Mouse (Mus musculus) G1E-ER4 (cell line): ENCODE results near the gene Cdpf1. TPM values are rescaled to one million over a fixed set of nuclear protein-coding genes. Genes with fewer than 3 reads are reported as not detected.

Source experiments
- GATA1 ChIP-seq: IDR thresholded peaks from one replicate; pipeline ENCODE4 v1.8.0; 2012; ENCODE audit warnings: low read length, inconsistent platforms
- polyA plus RNA-seq: library from polyadenylated mRNA; stranded (reverse); fragments of >175 nt; gene quantifications from 2 replicates; pipeline ENCODE4 v1.2.3, GENCODE M21; 2012

Cdpf1 gene
- 14.2 and 19.5 TPM in 2 replicates for polyA plus RNA-seq

GRCm38 (mm10) chr15:85811535-85812277, at the start of gene Cdpf1:
TSS of gene Cdpf1 (minus strand) at chr15:85811697.
- no peak for TF ChIP-seq GATA1

- no peak for TF ChIP-seq GATA1
Observed at GRCm38 (mm10) chr15:85859490-85860031, 48.1 kb upstream of the Cdpf1 start, which contains the start of gene Gtse1. TSS of gene Gtse1 (plus strand) at chr15:85859745.

- TF ChIP-seq GATA1: no peak
Observed at GRCm38 (mm10) chr15:85858980-85859489, 47.5 kb upstream of the Cdpf1 start.

GRCm38 (mm10) chr15:85851656-85852392, 40.3 kb upstream of the Cdpf1 start:
- TF ChIP-seq GATA1: no peak

GRCm38 (mm10) chr15:85845071-85845470, 33.6 kb upstream of the Cdpf1 start:
- TF ChIP-seq GATA1: no peak

- TF ChIP-seq GATA1: no peak
Observed at GRCm38 (mm10) chr15:85841796-85842360, 30.4 kb upstream of the Cdpf1 start.

- TF ChIP-seq GATA1: no peak
Observed at GRCm38 (mm10) chr15:85840983-85841382, 29.5 kb upstream of the Cdpf1 start.

- no peak for TF ChIP-seq GATA1
Observed at GRCm38 (mm10) chr15:85836887-85837286, 25.4 kb upstream of the Cdpf1 start.

GRCm38 (mm10) chr15:85835335-85835734, 23.8 kb upstream of the Cdpf1 start:
- no peak for TF ChIP-seq GATA1

GRCm38 (mm10) chr15:85832599-85832998, 21.1 kb upstream of the Cdpf1 start:
- TF ChIP-seq GATA1: no peak

- no peak for TF ChIP-seq GATA1
Observed at GRCm38 (mm10) chr15:85831954-85832590, 20.6 kb upstream of the Cdpf1 start, which contains the start of gene Ttc38. TSS of gene Ttc38 (plus strand) at chr15:85832306.

GRCm38 (mm10) chr15:85829470-85829869, 18.0 kb upstream of the Cdpf1 start:
- TF ChIP-seq GATA1: no peak

- TF ChIP-seq GATA1: no peak
Observed at GRCm38 (mm10) chr15:85828071-85828470, 16.6 kb upstream of the Cdpf1 start.

GRCm38 (mm10) chr15:85826676-85827075, 15.2 kb upstream of the Cdpf1 start:
- no peak for TF ChIP-seq GATA1

GRCm38 (mm10) chr15:85822011-85822359, 10.5 kb upstream of the Cdpf1 start:
- TF ChIP-seq GATA1: no peak
